Mouse (Mus musculus) liver, postnatal 0 days (tissue): ENCODE results near the gene Tex29. TPM values are rescaled to one million over a fixed set of nuclear protein-coding genes. Genes with fewer than 3 reads are reported as not detected.

Experiments
- ATAC-seq: fragments of 200-750 bp; cut with Nextera tagmentation; 2 replicates; pipeline ENCODE4 v1.8.0; 2017; ENCODE audit warnings: mild to moderate bottlenecking, moderate library complexity
- DNase-seq: peaks from one replicate; pipeline ENCODE4 v3.0.0-alpha.2; 2016
- H3K27ac ChIP-seq: fragments of 300-500 bp; sonication (generic); 2 replicates; pipeline ENCODE4 v1.5.1; 2014; ENCODE audit warnings: antibody characterized with exemption, moderate library complexity, mild to moderate bottlenecking, low read depth
- H3K27me3 ChIP-seq: fragments of 300-500 bp; sonication (generic); 2 replicates; pipeline ENCODE4 v1.6.1; 2014; ENCODE audit warnings: low read length, control low read depth, mixed read lengths; ENCODE audit not compliant: insufficient read depth
- H3K36me3 ChIP-seq: fragments of 300-500 bp; sonication (generic); replicated peaks from 2 replicates; pipeline ENCODE4 v1.6.1; 2014; ENCODE audit warnings: mild to moderate bottlenecking, control low read depth, low read length, moderate library complexity, mixed read lengths; ENCODE audit not compliant: insufficient read depth
- H3K4me1 ChIP-seq: fragments of 300-500 bp; sonication (generic); 2 replicates; pipeline ENCODE4 v1.6.1; 2014; ENCODE audit warnings: antibody characterized with exemption, mild to moderate bottlenecking, control low read depth; ENCODE audit not compliant: insufficient read depth
- H3K4me2 ChIP-seq: fragments of 300-500 bp; sonication (generic); 2 replicates; pipeline ENCODE4 v1.6.1; 2014; ENCODE audit warnings: low read depth, mild to moderate bottlenecking, low read length, moderate library complexity, mixed read lengths
- H3K4me3 ChIP-seq: fragments of 300-500 bp; sonication (generic); 2 replicates; pipeline ENCODE4 v1.5.1; 2014; ENCODE audit warnings: low read depth, low read length
- H3K9ac ChIP-seq: fragments of 300-500 bp; sonication (generic); replicated peaks from 2 replicates; pipeline ENCODE4 v1.6.1; 2014; ENCODE audit warnings: mild to moderate bottlenecking, moderate library complexity
- H3K9me3 ChIP-seq: fragments of 300-500 bp; sonication (generic); 2 replicates; pipeline ENCODE4 v1.6.1; 2016; ENCODE audit warnings: mild to moderate bottlenecking, control low read depth, low read length, mixed read lengths
- CTCF ChIP-seq: sonication (generic); IDR thresholded peaks from 2 replicates; pipeline ENCODE4 v1.5.1; 2016; ENCODE audit warnings: antibody characterized with exemption, low read depth
- EP300 ChIP-seq: IDR thresholded peaks from 2 replicates; pipeline ENCODE4 v1.6.1; 2016; ENCODE audit warnings: antibody characterized with exemption, low read depth, mild to moderate bottlenecking
- WGBS: fragments of 180-500 bp; shearing (Covaris S2); extraction: QIAGEN DNeasy Blood & Tissue Kit; methylation state at CpG from one replicate; pipeline ENCODE4 v1.1.7; 2014; ENCODE audit not compliant: insufficient replicate concordance; 5-methylcytosine and 5-hydroxymethylcytosine counted together
- polyA plus RNA-seq: library from polyadenylated mRNA; unstranded; fragments of >200 nt; fragmentation: Nextera tagmentation; extraction: Ambion mirVana; gene quantifications from 2 replicates; pipeline ENCODE4 v1.2.1, GENCODE M21; 2015

Tex29 gene
- polyA plus RNA-seq, 1 experiment from 2014 or later = not detected

DNA sequence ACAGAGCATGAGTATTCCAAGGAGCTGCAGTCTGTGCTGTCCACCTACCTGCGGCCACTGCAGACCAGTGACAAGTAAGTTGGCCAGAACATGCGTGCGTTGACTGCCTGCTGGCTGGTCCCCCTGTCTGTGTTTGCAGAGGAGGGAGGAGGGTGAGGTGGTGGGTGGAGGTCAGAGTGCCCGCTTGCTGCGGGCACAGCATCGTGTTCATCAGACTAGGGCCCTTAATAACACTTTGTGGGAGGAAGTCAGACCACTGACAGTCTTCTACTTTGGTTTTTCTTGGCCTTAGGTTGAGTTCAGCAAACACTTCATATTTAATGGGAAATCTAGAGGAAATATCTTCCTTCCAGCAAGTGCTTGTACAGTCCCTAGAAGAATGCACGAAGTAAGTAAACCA lies 39.8 kb upstream of the Tex29 start:
- H3K36me3 ChIP-seq = peaks cover 33% of the 10 kb centered on the region
- WGBS = 66% methylated on average over 7 of the region's 7 CpGs
- no peak overlapping the region for H3K27ac ChIP-seq

GRCm38 (mm10) chr8:11801571-11801970 lies 38.7 kb upstream of the Tex29 start:
- no peak overlapping the region for H3K4me2 ChIP-seq
- DNase-seq = no peak
- H3K4me1 ChIP-seq = peaks cover 3% of the 10 kb centered on the region; the same call in 1 of the 2 replicates
- no peak overlapping the region for H3K9ac ChIP-seq
- ATAC-seq = no peak
- peaks cover 43% of the 10 kb centered on the region for H3K36me3 ChIP-seq
- H3K4me3 ChIP-seq = no peak overlapping the region
- no peak overlapping the region for H3K27ac ChIP-seq
- TF ChIP-seq CTCF (no peak), EP300 (no peak)
- no peaks in the 10 kb centered on the region for H3K27me3 ChIP-seq
- H3K9me3 ChIP-seq = no peaks in the 10 kb centered on the region
- 80% methylated on average over 8 of the region's 8 CpGs for WGBS

More for the DNA sequence above, 39.8 kb upstream of the Tex29 start:
- no peak overlapping the region for H3K4me2 ChIP-seq
- H3K9ac ChIP-seq = no peak overlapping the region
- H3K9me3 ChIP-seq = no peaks in the 10 kb centered on the region
- ATAC-seq (no peak), DNase-seq (no peak)
- TF ChIP-seq EP300 (no peak), CTCF (no peak)
- H3K4me1 ChIP-seq = peaks cover 3% of the 10 kb centered on the region; the same call in 1 of the 2 replicates
- no peaks in the 10 kb centered on the region for H3K27me3 ChIP-seq
- H3K4me3 ChIP-seq = no peak overlapping the region

- ATAC-seq (no peak), DNase-seq (no peak)
- Histone ChIP-seq H3K9me3 (no peaks in the 10 kb centered on the region), H3K4me3 (no peak overlapping the region), H3K27me3 (no peaks in the 10 kb centered on the region), H3K4me2 (no peak overlapping the region), H3K27ac (no peak overlapping the region), H3K9ac (no peak overlapping the region), H3K36me3 (peaks cover 69% of the 10 kb centered on the region), H3K4me1 (peaks cover 3% of the 10 kb centered on the region; the same call in 1 of the 2 replicates)
- WGBS = 89% methylated on average over 4 of the region's 4 CpGs
- TF ChIP-seq CTCF (no peak), EP300 (no peak)
These were observed 35.4 kb upstream of the Tex29 start for GRCm38 (mm10) chr8:11804914-11805313.

DNA sequence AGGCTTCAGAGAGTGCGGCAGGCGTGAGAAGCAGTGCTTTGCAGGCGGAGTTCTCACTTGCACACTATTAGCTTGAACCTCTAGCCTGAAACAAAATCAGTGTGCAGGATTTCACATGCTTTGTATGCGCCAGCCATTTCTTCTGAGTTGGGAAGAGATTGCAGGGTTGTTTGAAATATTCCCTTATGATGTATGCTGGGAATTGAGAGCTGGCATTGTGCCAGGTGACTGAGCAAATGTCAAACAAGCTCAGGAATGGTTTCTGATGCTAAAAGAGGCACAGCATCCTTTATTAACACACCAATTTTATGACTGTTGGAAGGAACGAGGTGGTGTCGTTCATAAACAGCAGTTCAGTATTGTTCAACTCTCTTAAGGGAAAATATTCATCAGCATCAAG lies 34.0 kb upstream of the Tex29 start:
- Histone ChIP-seq H3K36me3 (peaks cover 78% of the 10 kb centered on the region), H3K9me3 (no peaks in the 10 kb centered on the region), H3K4me1 (no peaks in the 10 kb centered on the region), H3K27me3 (no peaks in the 10 kb centered on the region), H3K27ac (no peak overlapping the region), H3K4me3 (no peak overlapping the region), H3K4me2 (no peak overlapping the region), H3K9ac (no peak overlapping the region)
- ATAC-seq = no peak
- no peak for DNase-seq
- TF ChIP-seq CTCF = no peak
- TF ChIP-seq EP300 = no peak
- 85% methylated on average over 6 of the region's 6 CpGs for WGBS

- Histone ChIP-seq H3K27ac (no peak overlapping the region), H3K4me2 (no peak overlapping the region), H3K4me3 (no peak overlapping the region), H3K36me3 (peaks cover 85% of the 10 kb centered on the region), H3K4me1 (no peaks in the 10 kb centered on the region), H3K27me3 (no peaks in the 10 kb centered on the region), H3K9me3 (no peaks in the 10 kb centered on the region), H3K9ac (no peak overlapping the region)
- no peak for DNase-seq
- WGBS = 85% methylated on average over 3 of the region's 3 CpGs
- no peak for ATAC-seq
- TF ChIP-seq EP300 (no peak), CTCF (no peak)
These were observed 32.9 kb upstream of the Tex29 start for GRCm38 (mm10) chr8:11807361-11807760.

DNA sequence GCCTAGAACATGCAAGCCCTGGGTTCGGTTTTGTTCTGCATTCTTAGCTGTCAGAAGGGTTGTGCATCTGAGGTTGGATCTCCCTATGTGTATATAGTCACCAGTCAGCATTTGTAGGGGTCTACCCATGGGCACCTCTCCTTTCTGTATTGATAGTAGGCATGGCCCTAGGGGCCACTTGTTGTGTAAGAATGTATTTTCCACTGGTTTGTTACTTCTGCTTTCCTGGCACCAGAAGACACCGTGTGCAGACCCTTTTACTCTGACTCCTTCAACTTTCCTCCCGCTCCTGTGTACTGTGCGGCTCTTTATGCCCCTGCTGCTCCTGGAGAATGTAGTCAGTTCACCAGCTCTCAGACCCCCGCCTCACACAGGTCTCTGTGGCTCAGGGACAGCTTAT lies 32.2 kb upstream of the Tex29 start:
- Histone ChIP-seq H3K36me3 (peaks cover 91% of the 10 kb centered on the region), H3K27ac (no peak overlapping the region), H3K4me1 (0 out of 2 replicates have a peak, but pooled peaks cover under 1% of the 10 kb centered on the region), H3K9me3 (no peaks in the 10 kb centered on the region), H3K9ac (no peak overlapping the region), H3K4me3 (no peak overlapping the region), H3K27me3 (no peaks in the 10 kb centered on the region), H3K4me2 (no peak overlapping the region)
- DNase-seq (no peak), ATAC-seq (no peak)
- 70% methylated on average over 5 of the region's 5 CpGs for WGBS
- TF ChIP-seq CTCF (no peak), EP300 (no peak)

DNA sequence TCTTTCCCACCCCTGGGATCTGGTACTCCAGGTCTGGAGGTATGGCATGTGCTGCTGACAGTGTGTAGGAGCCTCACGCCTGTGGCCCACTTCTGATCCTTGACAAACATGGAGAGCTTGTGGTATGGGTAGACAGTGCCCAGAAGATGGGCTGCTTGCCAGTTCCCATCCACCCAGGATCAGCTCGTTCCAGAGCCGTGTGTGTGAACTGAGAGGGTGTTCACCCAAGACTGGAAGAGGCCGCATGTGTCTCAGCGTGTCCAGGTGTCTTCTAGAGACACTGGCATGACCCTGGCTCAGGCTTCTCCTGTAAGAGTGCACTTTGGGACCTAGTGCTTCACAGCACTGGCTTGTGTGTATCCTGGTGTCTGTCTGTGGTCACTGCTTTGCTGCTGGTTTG lies 29.8 kb upstream of the Tex29 start:
- no peak overlapping the region for H3K4me3 ChIP-seq
- peaks cover 8% of the 10 kb centered on the region for H3K4me1 ChIP-seq
- no peak overlapping the region for H3K4me2 ChIP-seq
- TF ChIP-seq CTCF = no peak
- TF ChIP-seq EP300 = no peak
- H3K27ac ChIP-seq = no peak overlapping the region
- H3K27me3 ChIP-seq = no peaks in the 10 kb centered on the region
- H3K36me3 ChIP-seq = peaks cover 82% of the 10 kb centered on the region
- DNase-seq = no peak
- ATAC-seq = no peak
- 87% methylated on average over 5 of the region's 5 CpGs for WGBS
- H3K9me3 ChIP-seq = no peaks in the 10 kb centered on the region
- no peak overlapping the region for H3K9ac ChIP-seq
